Mouse (Mus musculus): ENCODE measurements around the gene Rictor. TPM values are rescaled to one million over a fixed set of nuclear protein-coding genes. Genes with fewer than 3 reads are reported as not detected.
"Not testable (repeated sequence)": the region's sequence is repeated elsewhere in the genome, so short reads cannot be mapped to it uniquely, and the experiment has no call there.

The Rictor gene
- polyA plus RNA-seq, 1 experiment from 2014 or later = 50.0 TPM

- no peak for ATAC-seq (ENCODE audit: insufficient number of reproducible peaks, insufficient read depth, low FRiP score, low read depth)
- Histone ChIP-seq H3K4me3 (ENCODE audit: low read depth, low read length) (no peak overlapping the region), H3K4me1 (ENCODE audit: control insufficient read depth, insufficient read depth, low read length) (no peaks in the 10 kb centered on the region), H3K9me3 (ENCODE audit: control insufficient read depth, low read depth, low read length) (no peaks in the 10 kb centered on the region), H3K4me2 (replicated peaks; ENCODE audit: low read depth, low read length) (no peak overlapping the region), H3K27me3 (ENCODE audit: control insufficient read depth, insufficient read depth, low read length) (no peaks in the 10 kb centered on the region), H3K27ac (ENCODE audit: low read length) (no peak overlapping the region), H3K9ac (replicated peaks; ENCODE audit: low read depth, low read length) (no peak overlapping the region), H3K36me3 (ENCODE audit: control insufficient read depth, insufficient read depth, low read length) (peaks cover 78% of the 10 kb centered on the region)
- WGBS = 81% methylated on average over 7 of the region's 7 CpGs
These were observed 84.7 kb downstream of the Rictor start for GRCm38 (mm10) chr15:6792846-6793245.

GRCm38 (mm10) chr15:6801212-6801611, 93.0 kb downstream of the Rictor start:
- H3K4me1 ChIP-seq (ENCODE audit: control insufficient read depth, insufficient read depth, low read length); H3K4me2 ChIP-seq (replicated peaks; ENCODE audit: low read depth, low read length); H3K27me3 ChIP-seq (ENCODE audit: control insufficient read depth, insufficient read depth, low read length); H3K9ac ChIP-seq (replicated peaks; ENCODE audit: low read depth, low read length); H3K4me3 ChIP-seq (ENCODE audit: low read depth, low read length); H3K9me3 ChIP-seq (ENCODE audit: control insufficient read depth, low read depth, low read length); H3K27ac ChIP-seq (ENCODE audit: low read length); ATAC-seq (ENCODE audit: insufficient number of reproducible peaks, insufficient read depth, low FRiP score, low read depth): not testable (repeated sequence)
- H3K36me3 ChIP-seq (ENCODE audit: control insufficient read depth, insufficient read depth, low read length) = peaks cover 20% of the 10 kb centered on the region
- WGBS = 96% methylated on average over 8 of the region's 8 CpGs

GRCm38 (mm10) chr15:6815807-6816206, 107.6 kb downstream of the Rictor start:
- H3K36me3 ChIP-seq (ENCODE audit: control insufficient read depth, insufficient read depth, low read length) = no peaks in the 10 kb centered on the region
- H3K4me2 ChIP-seq (replicated peaks; ENCODE audit: low read depth, low read length) = no peak overlapping the region
- no peak overlapping the region for H3K4me3 ChIP-seq (ENCODE audit: low read depth, low read length)
- H3K9ac ChIP-seq (replicated peaks; ENCODE audit: low read depth, low read length) = no peak overlapping the region
- ATAC-seq (ENCODE audit: insufficient number of reproducible peaks, insufficient read depth, low FRiP score, low read depth) = peak; percentile 56; the same call in 1 of the 2 replicates
- WGBS = 40% methylated on average over 4 of the region's 4 CpGs
- peak overlapping the region; percentile 33; the same call in 1 of the 2 replicates for H3K27ac ChIP-seq (ENCODE audit: low read length)
- peaks cover 4% of the 10 kb centered on the region; the same call in 1 of the 2 replicates for H3K9me3 ChIP-seq (ENCODE audit: control insufficient read depth, low read depth, low read length)
- 0 out of 2 replicates have a peak, but pooled peaks cover 2% of the 10 kb centered on the region for H3K4me1 ChIP-seq (ENCODE audit: control insufficient read depth, insufficient read depth, low read length)
- H3K27me3 ChIP-seq (ENCODE audit: control insufficient read depth, insufficient read depth, low read length) = no peaks in the 10 kb centered on the region

- 55% methylated on average over 4 of the region's 4 CpGs for WGBS
- Histone ChIP-seq H3K4me1 (ENCODE audit: control insufficient read depth, insufficient read depth, low read length) (no peaks in the 10 kb centered on the region), H3K36me3 (ENCODE audit: control insufficient read depth, insufficient read depth, low read length) (no peaks in the 10 kb centered on the region), H3K4me2 (replicated peaks; ENCODE audit: low read depth, low read length) (no peak overlapping the region), H3K27me3 (ENCODE audit: control insufficient read depth, insufficient read depth, low read length) (no peaks in the 10 kb centered on the region), H3K9ac (replicated peaks; ENCODE audit: low read depth, low read length) (no peak overlapping the region), H3K27ac (ENCODE audit: low read length) (no peak overlapping the region), H3K4me3 (ENCODE audit: low read depth, low read length) (no peak overlapping the region), H3K9me3 (ENCODE audit: control insufficient read depth, low read depth, low read length) (no peaks in the 10 kb centered on the region)
- no peak for ATAC-seq (ENCODE audit: insufficient number of reproducible peaks, insufficient read depth, low FRiP score, low read depth)
These were observed 132.0 kb downstream of the Rictor start for GRCm38 (mm10) chr15:6840199-6840598.

GRCm38 (mm10) chr15:6849851-6850250, 141.7 kb downstream of the Rictor start:
- H3K36me3 ChIP-seq (ENCODE audit: control insufficient read depth, insufficient read depth, low read length) = no peaks in the 10 kb centered on the region
- no peaks in the 10 kb centered on the region for H3K27me3 ChIP-seq (ENCODE audit: control insufficient read depth, insufficient read depth, low read length)
- no peaks in the 10 kb centered on the region for H3K9me3 ChIP-seq (ENCODE audit: control insufficient read depth, low read depth, low read length)
- H3K4me2 ChIP-seq (replicated peaks; ENCODE audit: low read depth, low read length) = no peak overlapping the region
- no peak overlapping the region for H3K27ac ChIP-seq (ENCODE audit: low read length)
- H3K4me3 ChIP-seq (ENCODE audit: low read depth, low read length) = no peak overlapping the region
- 74% methylated on average over 1 of the region's 1 CpGs for WGBS
- ATAC-seq (ENCODE audit: insufficient number of reproducible peaks, insufficient read depth, low FRiP score, low read depth) = no peak
- H3K4me1 ChIP-seq (ENCODE audit: control insufficient read depth, insufficient read depth, low read length) = no peaks in the 10 kb centered on the region
- no peak overlapping the region for H3K9ac ChIP-seq (replicated peaks; ENCODE audit: low read depth, low read length)

Other genes starting within 250 kb of the Rictor start
- gene Fyb, start 185.5 kb upstream of the Rictor start, polyA plus RNA-seq (2014; fragmentation: Nextera tagmentation; extraction: Ambion mirVana) = 5.0 and 7.7 TPM in 2 replicates
- gene Osmr, start 166.6 kb downstream of the Rictor start, polyA plus RNA-seq (2014; fragmentation: Nextera tagmentation; extraction: Ambion mirVana) = 1.1 and 2.0 TPM in 2 replicates